Mouse (Mus musculus): ENCODE results near the gene Slc13a4.

DNA sequence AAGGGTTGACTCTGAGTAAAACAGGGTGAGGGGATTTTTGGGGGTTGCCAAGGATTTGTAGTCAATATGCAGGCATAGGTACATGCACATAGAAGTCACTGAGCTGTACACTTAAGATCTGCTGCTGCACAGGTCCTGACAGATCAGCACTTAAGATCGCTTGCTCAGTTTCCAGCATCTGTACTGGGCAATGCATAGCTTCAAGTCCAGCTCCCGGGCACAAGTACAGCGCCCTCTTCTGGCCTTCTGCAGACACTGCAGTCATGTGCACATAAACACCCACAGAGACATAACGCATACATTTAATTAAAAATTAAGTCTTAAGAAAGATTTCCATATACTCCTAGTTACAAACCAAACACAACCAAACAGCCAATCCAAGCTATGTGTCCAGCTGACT lies 26.3 kb upstream of the Slc13a4 start:
- TF ChIP-seq CTCF (IDR thresholded peaks at IDR 0.05; ENCODE audit: low read depth): peak; percentile 58
- TF ChIP-seq EP300 (IDR thresholded peaks at IDR 0.05; ENCODE audit: low read depth): no peak
